ENCODE assay signal across 11 mouse cellular contexts in the genomic region with DNA sequence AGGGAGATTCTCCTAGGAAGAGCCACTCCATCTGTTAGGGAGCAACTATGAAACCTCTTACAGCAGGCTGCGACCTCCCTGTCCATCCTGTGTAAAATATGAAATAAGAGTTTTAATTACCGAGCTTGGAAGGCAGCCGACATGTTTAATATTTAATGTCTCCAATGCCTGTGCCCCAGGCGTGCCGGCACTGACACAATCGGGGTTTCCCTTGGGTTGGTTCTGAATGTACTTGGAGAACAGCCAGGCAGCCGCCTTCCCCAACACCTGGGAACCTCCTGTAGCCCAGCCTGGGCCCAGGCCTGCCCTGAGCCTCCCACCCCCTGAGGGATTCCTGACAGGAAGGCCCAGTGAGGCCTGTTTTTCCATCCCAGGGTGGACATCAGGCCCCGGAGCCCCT. TPM values are rescaled to one million over a fixed set of nuclear protein-coding genes. Genes with fewer than 3 reads are reported as not detected.
DNase-seq lines count a peak whose midpoint lies in the region; ATAC-seq and TF ChIP-seq lines count a peak whose summit lies in the region.
"Had no signal": no experiment of that assay in that cellular context is flagged by ENCODE, and none has a peak within 500 bp of the region (broad histone marks: within the 10 kb centered on the region; RNA-seq: fewer than 3 reads in every experiment).

No protein-coding gene starts in this region.

- intact Hi-C loops in gastrocnemius, postnatal 36 days (cut with DNase I), result loop anchor here (1.0 to 5.0 kb wide), 4 partner anchors 55 to 245 kb away; no protein-coding TSS in a partner anchor

- WGBS in embryonic facial prominence, embryonic 12.5 days, result 71% methylated on average over 8 of the region's 8 CpGs
- 80% methylated on average over 8 of the region's 8 CpGs for WGBS in embryonic facial prominence, embryonic 10.5 days
- 56% methylated on average over 8 of the region's 8 CpGs for WGBS in hindbrain, postnatal 0 days
- WGBS in limb, embryonic 12.5 days, result 63% methylated on average over 8 of the region's 8 CpGs

- H3K27ac ChIP-seq in embryonic facial prominence, embryonic 12.5 days, result no peak overlapping the region
- H3K27ac ChIP-seq in embryonic facial prominence, embryonic 10.5 days (replicated peaks), result no peak overlapping the region
- no peak overlapping the region for H3K27ac ChIP-seq in hindbrain, postnatal 0 days
- H3K27ac ChIP-seq in limb, embryonic 12.5 days, result peak overlapping the region; percentile 62; the same call in 1 of the 2 replicates
- H3K27ac ChIP-seq: gastrocnemius, adult 2 months had no signal

- 0 out of 2 replicates have a peak, but pooled peaks cover 11% of the 10 kb centered on the region for H3K27me3 ChIP-seq in embryonic facial prominence, embryonic 12.5 days
- peaks cover 43% of the 10 kb centered on the region for H3K27me3 ChIP-seq in embryonic facial prominence, embryonic 10.5 days (replicated peaks; ENCODE audit: low read depth, poor library complexity, severe bottlenecking)
- no peaks in the 10 kb centered on the region for H3K27me3 ChIP-seq in Patski
- H3K27me3 ChIP-seq in hindbrain, postnatal 0 days (ENCODE audit: insufficient read depth, low read length), result no peaks in the 10 kb centered on the region
- peaks cover 9% of the 10 kb centered on the region; the same call in 1 of the 2 replicates for H3K27me3 ChIP-seq in limb, embryonic 12.5 days

- CTCF ChIA-PET in Patski (lab: Charles Lee), result interaction anchor here (0.6 to 3.1 kb wide), 15 partner anchors 10 to 242 kb away, joined by 3 to 22 read pairs (median 4); no protein-coding TSS in a partner anchor

- H3K9me3 ChIP-seq in embryonic facial prominence, embryonic 12.5 days, result no peaks in the 10 kb centered on the region
- no peaks in the 10 kb centered on the region for H3K9me3 ChIP-seq in embryonic facial prominence, embryonic 10.5 days
- no peaks in the 10 kb centered on the region for H3K9me3 ChIP-seq in hindbrain, postnatal 0 days (ENCODE audit: low read length)
- H3K9me3 ChIP-seq in limb, embryonic 12.5 days, result no peaks in the 10 kb centered on the region

- DNase-seq in embryonic facial prominence, embryonic 10.5 days (ENCODE audit: low spot score), result no peak
- peak; percentile 38 for DNase-seq in Patski (ENCODE audit: low read depth, low spot score)
- DNase-seq in hindbrain, postnatal 0 days (ENCODE audit: low spot score), result peak; percentile 17
- no peak for DNase-seq in gastrocnemius, postnatal 36 days
- no peak for DNase-seq in cerebellum, adult 9-11 months

- no peak overlapping the region for H3K4me2 ChIP-seq in embryonic facial prominence, embryonic 12.5 days (replicated peaks)
- no peak overlapping the region for H3K4me2 ChIP-seq in hindbrain, postnatal 0 days (ENCODE audit: low read depth, low read length)
- no peak overlapping the region for H3K4me2 ChIP-seq in limb, embryonic 12.5 days
- H3K4me2 ChIP-seq: lung, embryonic 14.5 days had no signal

- H3K4me1 ChIP-seq in embryonic facial prominence, embryonic 12.5 days, result no peaks in the 10 kb centered on the region
- H3K4me1 ChIP-seq in embryonic facial prominence, embryonic 10.5 days, result 0 out of 2 replicates have a peak, but pooled peaks cover 4% of the 10 kb centered on the region
- H3K4me1 ChIP-seq in hindbrain, postnatal 0 days (ENCODE audit: insufficient read depth, low read length), result no peaks in the 10 kb centered on the region
- H3K4me1 ChIP-seq in limb, embryonic 12.5 days (replicated peaks), result peaks cover 11% of the 10 kb centered on the region

- no peak overlapping the region for H3K4me3 ChIP-seq in embryonic facial prominence, embryonic 12.5 days
- no peak overlapping the region for H3K4me3 ChIP-seq in embryonic facial prominence, embryonic 10.5 days
- H3K4me3 ChIP-seq in hindbrain, postnatal 0 days (ENCODE audit: low read length), result no peak overlapping the region
- H3K4me3 ChIP-seq in limb, embryonic 12.5 days (replicated peaks), result no peak overlapping the region
- H3K4me3 ChIP-seq: gastrocnemius, adult 2 months had no signal

- no peaks in the 10 kb centered on the region for H3K36me3 ChIP-seq in embryonic facial prominence, embryonic 12.5 days
- no peaks in the 10 kb centered on the region for H3K36me3 ChIP-seq in embryonic facial prominence, embryonic 10.5 days (replicated peaks)
- H3K36me3 ChIP-seq in hindbrain, postnatal 0 days (ENCODE audit: insufficient read depth, low read length), result no peaks in the 10 kb centered on the region
- H3K36me3 ChIP-seq in limb, embryonic 12.5 days, result no peaks in the 10 kb centered on the region

- TF ChIP-seq CTCF in Patski (IDR thresholded peaks at IDR 0.05), result no peak
- TF ChIP-seq CTCF in hindbrain, postnatal 0 days (IDR thresholded peaks at IDR 0.05; ENCODE audit: low read depth), result no peak

- 0 out of 2 replicates have a peak overlapping the region, but pooled peaks have one; percentile 7 for H3K9ac ChIP-seq in embryonic facial prominence, embryonic 12.5 days
- no peak overlapping the region for H3K9ac ChIP-seq in hindbrain, postnatal 0 days (replicated peaks; ENCODE audit: low read length)
- H3K9ac ChIP-seq in limb, embryonic 12.5 days (replicated peaks), result peak overlapping the region; percentile 42; the same call in 1 of the 2 replicates
- H3K9ac ChIP-seq: lung, embryonic 14.5 days had no signal

- in situ Hi-C loops in Patski (cut with MboI; ENCODE audit: low pct_unique_long_range_greater_than_20kb), result loop anchor here (5.0 kb wide), 1 partner anchor 160 kb away; no protein-coding TSS in a partner anchor

- POLR2A ChIA-PET in Patski (lab: Charles Lee), result no interaction called here

- no peak for ATAC-seq in embryonic facial prominence, embryonic 12.5 days (ENCODE audit: insufficient number of reproducible peaks, insufficient read depth, low FRiP score, low TSS enrichment)
- ATAC-seq in Patski, result peak; percentile 17
- ATAC-seq in hindbrain, postnatal 0 days, result no peak
- no peak for ATAC-seq in limb, embryonic 12.5 days (ENCODE audit: insufficient number of reproducible peaks, insufficient read depth, low FRiP score, low TSS enrichment, low read depth)
- no peak for ATAC-seq in megakaryocyte progenitor cell, adult 5-6 weeks (replicated peaks; ENCODE audit: poor library complexity)
- ATAC-seq: activated CD4-positive, CD25-positive, alpha-beta regulatory T cell, adult 4 months had no signal

RNA-seq across cellular contexts. Expression of gene Zbtb43, which starts 19.0 kb away (rescaled TPM):
- 20.7 and 21.8 TPM in 2 replicates for polyA plus RNA-seq in embryonic facial prominence, embryonic 12.5 days (2016; fragmentation: Nextera tagmentation; extraction: Ambion mirVana)
- polyA plus RNA-seq in embryonic facial prominence, embryonic 10.5 days (2016; fragmentation: Nextera tagmentation; extraction: Ambion mirVana), result 20.8 and 23.9 TPM in 2 replicates
- 26.9 TPM for polyA plus RNA-seq in Patski (2021)
- 19.3 and 23.0 TPM in 2 replicates for total RNA-seq in hindbrain, postnatal 0 days (2014; rRNA removed)
- 19.6 and 20.5 TPM in 2 replicates for polyA plus RNA-seq in hindbrain, postnatal 0 days (2015; fragmentation: Nextera tagmentation; extraction: Ambion mirVana)
- polyA plus RNA-seq in limb, embryonic 12.5 days (2016; fragmentation: Nextera tagmentation; extraction: Ambion mirVana), result 18.4 and 18.7 TPM in 2 replicates
- total RNA-seq in gastrocnemius, postnatal 36 days (2021), result 10 to 100 TPM; 10.7 to 14.5 TPM
- 8.0 and 8.8 TPM in 2 replicates for total RNA-seq in megakaryocyte progenitor cell, adult 5-6 weeks (2015)
- 8.0 and 10.5 TPM in 2 replicates for total RNA-seq in megakaryocyte progenitor cell, adult 5-6 weeks (2017)

RNA-seq across cellular contexts. Expression of gene Zbtb34, which starts 56.2 kb away (rescaled TPM):
- polyA plus RNA-seq in embryonic facial prominence, embryonic 12.5 days (2016; fragmentation: Nextera tagmentation; extraction: Ambion mirVana), result 9.4 and 9.6 TPM in 2 replicates
- 7.4 and 7.5 TPM in 2 replicates for polyA plus RNA-seq in embryonic facial prominence, embryonic 10.5 days (2016; fragmentation: Nextera tagmentation; extraction: Ambion mirVana)
- polyA plus RNA-seq in Patski (2021), result 4.8 TPM
- total RNA-seq in hindbrain, postnatal 0 days (2014; rRNA removed), result 20.6 and 32.9 TPM in 2 replicates
- 2.8 and 3.1 TPM in 2 replicates for polyA plus RNA-seq in hindbrain, postnatal 0 days (2015; fragmentation: Nextera tagmentation; extraction: Ambion mirVana)
- polyA plus RNA-seq in limb, embryonic 12.5 days (2016; fragmentation: Nextera tagmentation; extraction: Ambion mirVana), result 8.7 and 8.9 TPM in 2 replicates
- total RNA-seq in gastrocnemius, postnatal 36 days (2021), result 1 to 10 TPM; 4.1 to 4.9 TPM
- 22.7 and 24.6 TPM in 2 replicates for total RNA-seq in megakaryocyte progenitor cell, adult 5-6 weeks (2015)
- 8.4 and 11.4 TPM in 2 replicates for total RNA-seq in megakaryocyte progenitor cell, adult 5-6 weeks (2017)

Comparison
In these comparisons a context has a peak if more than half of its experiments do, and no peak if none do; other contexts are left out.
1. DNase-seq: peak in Patski (single experiment) and hindbrain, postnatal 0 days (single experiment); none in embryonic facial prominence, embryonic 10.5 days (single experiment), gastrocnemius, postnatal 36 days (0 of 2) and cerebellum, adult 9-11 months (single experiment).